Mouse (Mus musculus) thymus, postnatal 36 days (tissue): Measurements from ENCODE around the gene 4833427G06Rik.
"Not testable (repeated sequence)": the region's sequence is repeated elsewhere in the genome, so short reads cannot be mapped to it uniquely, and the experiment has no call there.

Source experiments
- DNase-seq, 2 experiments: peaks; one replicate each; pipeline ENCODE4 v3.0.0; 2022; ENCODE audit warnings: mixed read lengths in 2 of 2

The 4833427G06Rik gene

DNA sequence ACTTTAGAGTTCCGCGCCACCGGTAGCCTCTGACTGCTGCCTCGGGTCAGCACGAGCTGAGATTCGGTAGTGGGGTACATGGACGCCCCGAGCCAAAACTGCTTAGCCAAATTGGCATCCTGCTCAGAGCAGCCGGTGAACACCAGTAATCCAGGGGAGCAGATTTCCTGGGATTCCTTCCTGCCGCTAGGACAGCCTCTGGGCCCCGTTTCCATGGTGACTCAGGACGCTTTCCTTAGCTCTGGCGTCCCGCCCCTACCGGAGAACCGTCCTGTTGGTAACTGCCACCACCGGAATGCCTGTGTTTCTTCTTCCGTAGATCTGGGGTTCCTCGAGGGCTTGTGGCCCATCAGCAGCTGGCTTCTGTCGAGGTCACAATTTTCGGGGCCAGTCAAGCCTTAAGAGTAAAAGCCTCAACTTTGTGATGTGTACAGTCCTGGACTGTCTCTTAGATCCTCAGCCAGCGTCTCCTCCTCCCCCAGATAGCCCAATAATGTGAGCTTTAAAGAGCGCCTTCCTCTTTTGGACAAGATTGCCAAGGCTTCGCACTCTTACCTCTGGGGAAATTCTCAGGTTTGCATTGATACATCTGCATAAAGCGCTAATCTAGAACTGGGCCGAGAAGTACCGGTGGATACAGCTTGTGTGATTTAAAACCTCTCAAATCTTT lies at the start of gene 4833427G06Rik:
TSS of gene 4833427G06Rik (minus strand) at position 323 of the 670 bp plus-strand sequence.
- DNase-seq, result no peak

DNA sequence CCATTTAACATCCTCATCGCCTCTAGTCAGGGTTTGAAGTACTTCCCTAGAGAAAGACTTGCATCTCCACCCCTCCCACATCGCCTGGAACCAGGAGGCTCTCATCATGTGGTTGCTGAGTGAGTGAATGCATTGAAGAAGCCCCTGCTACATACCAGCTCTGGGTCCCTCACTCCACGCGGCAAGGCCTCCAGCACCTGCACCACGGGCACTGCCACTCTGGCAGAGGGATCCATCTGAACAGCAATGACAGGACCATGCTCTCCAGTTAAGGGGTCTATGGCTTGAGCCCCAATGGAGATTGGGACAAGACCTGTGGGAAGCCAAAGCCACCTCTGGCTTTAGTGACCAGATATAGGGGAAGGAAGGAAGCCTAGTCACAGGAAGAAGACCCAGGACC lies 45.4 kb upstream of the 4833427G06Rik start:
- no peak for DNase-seq

DNA sequence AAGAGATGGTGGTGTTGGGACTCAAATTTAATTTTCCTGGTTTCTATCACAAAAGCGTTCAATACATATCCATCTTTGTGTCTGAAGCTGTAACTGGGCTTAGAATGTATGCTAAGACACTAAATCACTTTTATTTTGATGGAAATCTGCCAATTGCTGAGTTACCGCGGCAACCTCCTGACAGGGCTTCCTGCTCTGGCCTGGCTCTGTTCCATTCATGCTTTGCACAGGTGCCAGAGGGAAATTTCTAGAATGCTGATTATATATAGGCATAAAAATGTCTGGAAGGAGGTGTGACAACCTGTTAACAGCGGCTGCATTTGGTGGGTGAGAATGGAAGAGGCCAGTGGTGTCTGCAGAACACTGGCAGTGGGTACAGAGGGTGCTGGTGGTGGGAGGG lies 44.6 kb upstream of the 4833427G06Rik start:
- DNase-seq, result no peak

GRCm38 (mm10) chr9:51144218-51144617 lies 42.3 kb upstream of the 4833427G06Rik start:
- DNase-seq, result no peak

- DNase-seq, result no peak
Measured at GRCm38 (mm10) chr9:51143437-51143836, 41.6 kb upstream of the 4833427G06Rik start.

DNA sequence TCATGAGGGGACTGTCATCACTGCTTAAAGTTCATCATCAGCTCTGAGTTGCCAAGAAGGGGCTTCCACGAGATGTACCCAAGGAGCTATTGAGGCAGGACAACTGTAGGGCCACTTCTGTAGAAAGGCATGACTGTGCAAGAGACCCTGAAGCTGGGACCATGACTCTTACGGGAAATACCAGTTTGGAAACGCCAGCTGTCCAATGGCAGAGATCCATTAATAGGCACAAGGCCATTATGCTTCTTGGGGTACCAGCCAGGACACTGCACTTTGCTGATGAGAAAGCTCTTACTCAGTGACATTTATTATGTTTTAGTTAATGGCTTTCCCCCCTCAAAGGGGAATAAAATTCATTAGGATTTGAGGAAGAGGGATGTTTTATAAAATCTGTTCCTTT lies 38.8 kb upstream of the 4833427G06Rik start:
- no peak for DNase-seq

- not testable (repeated sequence) for DNase-seq
Measured at GRCm38 (mm10) chr9:51139401-51139800, 37.5 kb upstream of the 4833427G06Rik start.

DNA sequence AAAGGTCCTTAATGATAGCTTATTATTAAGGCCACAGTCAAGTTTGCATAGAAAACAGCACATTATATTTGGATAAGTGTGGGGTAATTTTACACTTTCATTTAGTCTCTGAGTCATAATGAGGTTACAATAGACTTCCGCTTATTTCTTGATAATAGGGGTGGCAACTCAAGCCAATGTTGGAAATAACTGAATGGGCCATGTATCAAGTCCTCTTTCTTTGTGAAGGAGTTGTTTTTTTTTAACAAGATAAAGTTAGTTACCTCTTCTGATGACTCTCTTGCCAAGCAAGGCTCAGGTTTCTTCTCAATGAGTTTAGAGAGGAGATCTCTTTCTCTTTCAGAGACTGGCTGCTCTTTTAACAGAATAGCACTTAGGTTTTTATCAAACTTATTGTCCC lies 36.4 kb upstream of the 4833427G06Rik start:
- no peak for DNase-seq

DNA sequence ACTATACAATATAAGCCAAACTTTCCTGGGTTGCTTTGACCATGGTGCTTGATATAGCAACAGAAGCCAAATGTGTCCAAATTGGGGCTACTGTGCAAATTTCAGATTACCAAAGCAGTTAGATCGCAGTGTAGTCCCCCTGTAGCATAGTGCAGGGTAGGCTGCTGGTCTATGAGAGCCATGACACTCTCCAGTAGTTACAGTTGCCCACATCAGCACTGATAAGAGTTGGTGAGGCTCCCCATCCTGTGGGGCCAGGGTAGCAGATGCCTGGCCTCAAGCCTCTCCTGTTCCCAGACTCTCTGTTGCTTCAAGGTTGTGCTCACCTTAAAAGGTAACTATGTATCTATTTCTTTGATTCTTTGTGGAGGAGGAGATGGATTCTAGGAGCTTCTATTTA lies 36.0 kb upstream of the 4833427G06Rik start:
- DNase-seq, result no peak

- no peak for DNase-seq
Measured at GRCm38 (mm10) chr9:51137432-51137831, 35.6 kb upstream of the 4833427G06Rik start.

DNA sequence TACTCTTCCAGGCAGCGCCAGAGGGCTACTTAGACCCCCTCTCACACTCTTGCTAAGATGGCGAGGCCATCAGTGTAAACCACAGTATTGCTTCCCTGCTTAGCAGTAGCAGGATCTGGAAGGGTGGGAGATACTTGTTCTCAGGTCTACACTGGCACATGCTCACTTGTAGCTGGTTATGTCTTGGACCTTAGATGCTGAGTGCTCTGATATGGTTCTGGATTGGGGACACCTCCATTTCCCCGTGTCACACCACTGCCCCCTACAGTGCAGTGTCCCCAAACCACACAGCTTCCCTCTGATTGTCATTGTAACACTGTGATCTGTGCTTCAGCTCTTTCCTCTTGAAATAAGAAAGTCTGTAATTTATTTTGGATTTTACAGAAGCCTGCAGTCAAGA lies 35.1 kb upstream of the 4833427G06Rik start:
- DNase-seq, result peak in 1 of 2 experiments; percentile 16

- no peak for DNase-seq
Measured at GRCm38 (mm10) chr9:51114767-51115166, 12.9 kb upstream of the 4833427G06Rik start.

- no peak for DNase-seq
Measured at GRCm38 (mm10) chr9:51105751-51106150, 3.9 kb upstream of the 4833427G06Rik start.

DNA sequence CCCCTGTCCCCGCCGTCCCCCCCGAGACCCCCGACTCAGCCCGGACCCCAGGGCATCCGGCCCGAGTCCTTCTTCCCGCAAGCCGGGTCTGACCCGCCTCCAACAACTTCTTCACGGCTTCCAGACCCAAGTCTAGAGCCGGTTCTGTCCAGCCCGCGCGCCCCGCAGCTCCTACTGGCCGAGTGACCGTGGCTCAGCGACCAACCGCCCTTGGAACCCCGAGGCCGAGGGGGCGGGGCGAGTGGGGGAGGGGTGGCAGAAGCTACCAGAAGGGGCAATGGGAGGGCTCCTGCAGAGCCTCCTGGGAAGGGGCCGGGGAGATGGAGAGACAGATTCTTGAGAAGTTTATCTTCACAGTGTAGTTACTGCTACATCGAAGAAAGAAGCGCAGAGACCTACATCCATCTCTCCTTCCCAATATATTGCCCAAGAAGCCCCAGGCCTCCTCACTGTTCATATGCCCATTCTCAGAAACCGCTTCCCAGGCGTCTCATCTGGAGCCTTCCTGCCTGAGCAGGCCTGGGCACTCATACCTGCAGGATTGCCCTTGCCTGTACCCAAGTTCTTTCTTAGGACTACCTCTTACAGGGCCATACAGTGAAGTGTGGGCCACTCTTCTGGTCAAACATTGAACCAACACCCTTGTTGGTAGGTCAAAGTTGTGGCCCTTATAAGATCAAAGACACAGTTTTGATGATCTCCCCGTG lies 2.1 kb upstream of the 4833427G06Rik start:
- peak in 1 of 2 experiments; percentile 5 for DNase-seq

DNA sequence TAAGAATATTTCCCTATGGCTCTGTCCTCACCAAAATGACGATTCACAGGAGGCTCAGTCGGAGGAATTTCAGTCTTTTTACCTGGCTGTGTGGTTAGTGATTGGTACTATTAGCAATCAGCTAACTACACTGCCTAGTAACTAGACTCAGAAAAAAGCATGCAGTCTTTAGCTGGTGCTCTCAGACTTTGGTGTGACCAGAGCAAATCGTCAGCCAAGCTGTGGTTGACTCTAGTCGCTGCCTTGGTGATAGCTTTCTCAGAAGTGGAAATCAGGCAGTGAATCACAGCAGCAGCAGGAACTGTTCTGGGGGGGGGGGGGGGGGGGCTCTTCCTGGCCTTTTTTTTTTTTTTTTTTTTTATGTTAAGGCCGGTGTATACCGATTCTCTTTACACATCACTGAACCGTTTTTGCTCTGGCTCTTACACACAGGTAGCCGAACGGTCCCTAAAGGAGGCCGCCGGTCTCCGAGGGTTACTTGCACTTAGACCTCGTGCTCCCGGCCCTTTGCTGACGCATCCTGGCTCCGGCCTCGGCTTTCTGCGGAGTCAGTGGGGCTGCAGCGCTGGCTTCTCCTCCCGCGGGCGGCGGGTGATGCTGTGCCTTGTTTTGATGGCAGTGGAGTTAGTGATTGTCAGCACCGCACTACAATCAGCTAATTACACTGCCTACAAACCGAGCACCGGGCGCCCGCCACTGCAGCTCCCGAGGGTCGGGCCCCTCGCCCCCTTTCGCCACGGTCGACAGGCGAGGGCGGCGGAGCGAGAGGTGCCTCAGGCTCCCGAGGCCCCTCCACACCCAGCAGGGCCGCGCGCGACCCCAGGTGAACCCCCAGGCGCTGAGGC lies 1.3 kb upstream of the 4833427G06Rik start:
- peak; percentile 3 to 6 for DNase-seq

- no peak for DNase-seq
Measured at GRCm38 (mm10) chr9:51096306-51096705, 5.6 kb downstream of the 4833427G06Rik start.

GRCm38 (mm10) chr9:51093697-51094096 lies 8.2 kb downstream of the 4833427G06Rik start:
- DNase-seq, result no peak

DNA sequence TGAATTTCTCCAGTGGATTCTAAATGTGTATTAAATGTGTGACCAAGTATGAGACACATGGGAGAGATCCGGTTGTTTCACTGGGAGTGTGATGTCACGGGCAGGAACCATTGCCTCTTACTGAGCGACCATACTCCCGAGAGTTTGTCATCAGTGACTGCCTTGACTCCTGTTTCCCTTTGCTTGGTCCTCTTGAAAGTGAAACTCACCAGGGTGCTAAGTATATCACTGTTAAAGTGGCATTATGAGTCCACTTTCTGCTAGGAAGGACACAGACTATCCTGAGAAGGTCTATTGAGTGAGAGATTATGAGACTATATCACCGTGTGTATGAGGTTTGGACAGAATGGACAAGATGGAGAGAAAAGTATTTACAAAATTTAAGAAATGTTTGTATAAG lies 20.3 kb downstream of the 4833427G06Rik start:
- no peak for DNase-seq

GRCm38 (mm10) chr9:51076979-51077315 lies 24.9 kb downstream of the 4833427G06Rik start, which contains the start of gene Layn:
Layn (minus strand) TSS chr9:51077094.
- peak; percentile 49 to 64 for DNase-seq

- DNase-seq, result peak; percentile 3 to 7
Measured at GRCm38 (mm10) chr9:51076300-51076978, 25.4 kb downstream of the 4833427G06Rik start.

DNA sequence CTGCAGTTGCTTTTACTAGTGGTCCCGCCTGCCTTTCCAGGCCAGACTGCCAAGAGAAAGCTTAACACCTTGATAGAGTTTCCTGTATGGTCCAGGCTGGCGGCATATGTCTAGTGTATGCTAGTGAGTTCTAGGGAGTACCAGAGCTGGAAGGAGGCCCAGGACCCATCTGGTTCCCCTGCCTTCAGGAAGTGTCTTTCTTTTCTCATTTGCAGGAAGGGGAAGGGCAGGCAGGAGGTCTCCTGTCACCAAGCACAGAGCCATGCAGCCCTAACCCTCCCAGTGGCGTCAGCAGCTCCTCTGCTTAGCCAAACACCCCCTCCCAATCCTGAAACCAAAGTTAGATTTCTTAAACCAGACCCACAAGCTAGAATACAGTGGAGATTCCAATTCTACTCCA lies 26.1 kb downstream of the 4833427G06Rik start:
- DNase-seq, result peak in 1 of 2 experiments; percentile 4

GRCm38 (mm10) chr9:51070801-51071200 lies 31.1 kb downstream of the 4833427G06Rik start:
- no peak for DNase-seq

DNA sequence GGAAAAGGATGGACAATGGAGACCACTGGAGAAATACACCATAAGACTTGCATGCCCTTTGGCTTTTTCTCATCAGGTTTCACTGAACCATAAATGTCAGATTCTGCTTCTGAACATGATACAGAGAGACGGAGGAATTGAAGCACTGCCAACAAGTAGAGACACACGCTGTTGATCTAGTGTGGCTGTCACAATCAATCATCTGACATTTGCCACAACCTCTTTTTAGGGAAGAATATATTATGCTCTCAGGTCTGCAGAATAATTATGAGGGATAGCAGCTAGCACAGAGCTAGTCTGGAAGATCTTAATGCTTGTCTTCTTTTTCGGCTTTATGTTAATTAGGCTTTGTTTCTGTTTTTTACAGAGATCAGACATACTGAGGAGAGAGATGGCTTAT lies 33.7 kb downstream of the 4833427G06Rik start:
- no peak for DNase-seq
